Mouse (Mus musculus) adrenal gland, postnatal 14 days (tissue): ENCODE results near the gene Platr17. TPM values are rescaled to one million over a fixed set of nuclear protein-coding genes. Genes with fewer than 3 reads are reported as not detected.

ENCODE experiments used
- DNase-seq: peaks from one replicate; pipeline ENCODE4 v3.0.0; 2021; ENCODE audit warnings: mixed read lengths
- total RNA-seq: library from RNA; stranded (reverse); gene quantifications from 2 replicates; pipeline ENCODE4 v1.2.3, GENCODE M21; 2021

Gene Platr17
- total RNA-seq, 1 experiment from 2014 or later, result not detected

DNA sequence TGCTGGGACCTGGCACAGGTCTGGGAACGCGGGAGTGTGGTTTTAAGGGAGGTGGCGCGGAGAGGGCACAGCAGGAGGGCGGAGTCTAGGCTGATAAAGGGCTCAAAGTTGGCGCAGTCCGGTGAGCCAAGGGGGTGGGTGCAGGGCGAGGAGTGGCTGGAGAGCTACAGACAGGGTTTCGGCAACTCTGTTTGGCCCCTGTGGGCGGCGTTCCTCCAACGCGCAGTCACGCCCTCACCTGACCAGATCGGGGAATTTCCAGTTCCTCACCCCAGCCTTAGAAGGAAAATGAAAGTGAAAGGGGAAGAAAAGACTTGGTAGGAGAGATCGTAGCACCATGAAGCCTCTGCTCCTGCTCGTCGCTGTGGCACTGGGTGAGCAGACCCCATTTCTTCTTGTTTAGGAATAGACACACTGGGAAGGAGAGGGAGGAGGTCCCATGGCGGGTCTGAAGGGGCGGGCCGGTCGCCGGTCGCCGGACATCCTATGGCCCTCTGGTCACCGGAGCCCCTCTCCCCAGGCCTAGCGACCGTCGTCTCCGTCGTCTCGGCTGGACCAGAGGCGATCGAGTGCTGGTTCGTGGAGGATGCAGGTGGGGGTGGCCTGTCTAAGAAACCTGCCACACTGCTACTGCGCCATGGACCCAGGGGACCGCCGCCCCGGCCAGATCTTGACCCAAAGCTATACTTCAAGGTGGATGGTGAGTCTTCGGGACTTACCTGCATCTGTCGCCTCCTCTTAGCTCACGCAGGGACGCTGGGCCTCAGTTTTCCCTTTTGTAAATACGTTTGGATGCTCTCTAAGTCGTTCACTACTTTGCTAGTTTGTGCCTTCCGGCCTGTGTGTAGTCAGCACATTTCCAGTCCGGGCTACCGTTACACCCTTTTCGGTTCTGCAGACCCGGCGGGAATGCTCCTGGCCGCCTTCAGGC lies 14.7 kb downstream of the Platr17 start:
- DNase-seq, result peak; percentile 93

- DNase-seq, result peak; percentile 90
Observed at GRCm38 (mm10) chr17:33920282-33921097, 15.6 kb downstream of the Platr17 start.

- no peak for DNase-seq
Observed at GRCm38 (mm10) chr17:33921361-33921760, 16.4 kb downstream of the Platr17 start.

DNA sequence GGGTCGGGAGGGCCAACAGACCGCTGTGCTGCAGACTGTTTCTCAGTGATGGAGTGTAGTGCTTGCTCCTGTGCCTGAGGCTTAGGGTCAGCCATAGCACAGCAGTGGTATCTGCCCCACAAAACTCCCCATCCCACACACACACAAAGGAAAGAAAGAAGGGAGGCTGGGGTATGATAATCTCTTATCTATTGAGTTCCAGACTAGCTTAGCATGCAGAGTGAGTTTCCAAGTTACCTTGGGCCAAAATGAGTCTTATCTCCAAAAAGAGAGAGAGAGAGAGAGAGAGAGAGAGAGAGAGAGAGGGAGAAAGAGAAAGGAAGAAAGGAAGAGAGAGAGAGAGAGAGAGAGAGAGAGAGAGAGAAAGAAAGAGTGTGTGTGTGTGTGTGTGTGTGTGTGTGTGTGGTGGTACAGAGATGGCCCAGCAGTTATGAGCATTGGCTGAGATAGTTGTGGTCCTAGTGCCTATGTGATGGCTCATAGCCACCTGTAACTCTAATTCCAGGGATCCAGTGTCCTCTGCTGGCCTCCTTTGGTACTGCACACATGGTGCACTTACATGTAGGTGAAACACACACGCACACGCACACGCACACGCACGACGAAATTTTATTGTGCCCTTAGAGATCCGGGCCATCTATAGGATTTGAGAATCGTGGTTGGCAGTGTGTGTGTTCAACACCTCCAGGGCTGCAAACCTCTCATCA lies 19.8 kb downstream of the Platr17 start:
- peak; percentile 70 for DNase-seq

DNA sequence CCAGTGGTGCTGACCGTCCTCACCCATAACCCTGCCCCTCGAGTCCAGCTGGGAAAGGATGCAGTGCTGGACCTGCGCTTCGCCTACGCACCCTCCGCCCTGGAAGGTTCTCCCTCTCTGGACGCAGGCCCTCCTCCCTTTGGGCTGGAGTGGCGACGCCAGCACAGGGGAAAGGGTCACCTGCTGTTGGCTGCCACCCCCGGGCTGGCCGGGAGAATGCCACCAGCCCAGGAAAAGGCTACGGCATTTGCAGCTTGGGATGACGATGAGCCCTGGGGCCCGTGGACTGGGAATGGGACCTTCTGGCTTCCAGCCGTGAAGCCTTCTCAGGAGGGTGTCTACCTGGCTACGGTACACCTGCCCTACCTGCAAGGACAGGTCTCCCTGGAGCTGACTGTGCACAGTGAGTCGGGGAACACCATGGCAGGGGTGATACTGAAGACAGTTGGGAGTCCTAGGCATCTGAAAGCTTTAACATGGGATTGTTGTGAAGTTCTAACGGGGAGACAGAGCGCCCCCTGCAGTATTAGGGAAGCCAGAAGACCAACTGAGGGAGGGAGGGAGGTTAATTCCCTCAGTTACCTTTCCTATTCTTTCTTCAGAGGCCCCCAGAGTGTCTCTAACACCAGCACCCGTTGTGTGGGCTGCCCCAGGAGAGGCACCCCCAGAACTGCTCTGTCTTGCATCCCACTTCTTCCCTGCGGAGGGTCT lies 20.6 kb downstream of the Platr17 start:
- no peak for DNase-seq

DNA sequence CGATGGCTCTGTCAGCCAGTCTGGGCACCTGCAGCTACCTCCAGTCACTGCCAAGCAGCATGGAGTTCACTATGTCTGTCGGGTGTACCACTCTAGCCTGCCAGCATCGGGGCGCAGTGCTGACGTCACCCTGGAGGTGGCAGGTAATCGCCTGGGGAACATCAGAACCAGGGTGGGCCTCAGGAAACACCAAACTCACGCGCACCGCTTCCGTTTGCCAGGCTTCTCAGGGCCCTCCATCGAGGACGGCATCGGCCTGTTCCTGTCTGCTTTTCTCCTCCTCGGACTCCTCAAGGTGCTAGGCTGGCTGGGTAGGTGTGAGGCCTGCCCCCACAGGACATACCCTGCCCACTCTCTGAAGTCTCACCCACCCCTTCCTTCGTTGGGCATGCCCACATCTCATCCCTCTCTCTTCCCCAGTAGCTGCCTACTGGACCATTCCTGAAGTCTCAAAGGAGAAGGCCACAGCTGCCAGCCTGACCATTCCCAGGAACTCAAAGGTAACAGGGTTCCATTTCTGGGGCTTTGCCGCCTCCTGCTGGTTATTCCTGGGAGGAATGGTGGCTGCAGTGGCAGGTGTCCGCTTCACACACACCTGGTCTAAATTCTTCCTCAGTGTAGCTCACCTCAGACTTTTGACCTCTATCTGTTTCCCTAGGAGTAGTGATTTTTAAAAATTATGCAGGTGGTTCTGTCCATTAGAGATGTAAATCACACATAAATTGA lies 21.4 kb downstream of the Platr17 start:
- DNase-seq, result no peak

GRCm38 (mm10) chr17:33928251-33928947 lies 23.5 kb downstream of the Platr17 start:
- no peak for DNase-seq

GRCm38 (mm10) chr17:33929371-33930279 lies 24.7 kb downstream of the Platr17 start, which contains the start of gene Rgl2:
Rgl2 (plus strand) TSS chr17:33929543.
- DNase-seq, result peak; percentile 97

GRCm38 (mm10) chr17:33930280-33931158 lies 25.6 kb downstream of the Platr17 start:
- peak; percentile 73 for DNase-seq

- DNase-seq, result peak; percentile 28
Observed at GRCm38 (mm10) chr17:33931159-33931866, 26.4 kb downstream of the Platr17 start.

DNA sequence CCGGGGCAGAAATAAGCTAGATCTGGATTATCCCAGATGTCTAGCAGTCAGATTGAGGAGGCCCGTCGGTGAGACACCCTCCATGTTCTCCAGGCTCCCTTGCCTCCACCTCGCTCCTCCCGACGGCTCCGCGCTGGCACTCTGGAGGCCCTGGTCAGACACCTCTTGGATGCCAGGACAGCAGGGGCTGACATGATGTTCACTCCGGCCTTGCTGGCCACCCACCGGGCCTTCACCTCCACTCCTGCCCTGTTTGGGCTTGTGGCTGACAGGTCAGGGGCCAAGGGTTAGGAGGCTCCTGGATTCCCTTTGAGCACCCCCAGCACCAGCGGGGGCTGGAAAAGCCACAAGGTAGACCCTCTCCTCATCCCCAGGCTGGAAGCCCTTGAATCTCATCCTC lies 27.0 kb downstream of the Platr17 start:
- DNase-seq, result no peak

- no peak for DNase-seq
Observed at GRCm38 (mm10) chr17:33932448-33932847, 27.5 kb downstream of the Platr17 start.

DNA sequence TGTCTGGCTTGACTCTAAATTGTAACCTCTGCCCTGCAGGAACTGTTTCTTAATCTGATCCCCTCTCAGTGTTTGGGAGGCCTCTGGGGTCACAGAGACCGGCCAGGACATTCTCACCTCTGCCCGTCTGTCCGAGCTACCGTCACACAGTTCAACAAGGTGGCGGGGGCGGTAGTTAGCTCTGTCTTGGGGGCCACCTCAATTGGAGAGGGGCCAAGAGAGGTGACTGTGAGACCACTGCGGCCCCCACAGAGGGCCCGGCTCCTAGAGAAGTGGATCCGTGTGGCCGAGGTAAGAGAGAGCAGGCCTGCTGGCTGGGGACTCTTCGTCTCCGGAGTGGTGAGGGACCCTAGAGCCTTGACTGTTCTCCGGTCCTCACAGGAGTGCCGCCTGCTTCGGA lies 28.0 kb downstream of the Platr17 start:
- no peak for DNase-seq

- no peak for DNase-seq
Observed at GRCm38 (mm10) chr17:33935422-33936055, 30.6 kb downstream of the Platr17 start.

- DNase-seq, result no peak
Observed at GRCm38 (mm10) chr17:33936993-33937392, 32.1 kb downstream of the Platr17 start.

DNA sequence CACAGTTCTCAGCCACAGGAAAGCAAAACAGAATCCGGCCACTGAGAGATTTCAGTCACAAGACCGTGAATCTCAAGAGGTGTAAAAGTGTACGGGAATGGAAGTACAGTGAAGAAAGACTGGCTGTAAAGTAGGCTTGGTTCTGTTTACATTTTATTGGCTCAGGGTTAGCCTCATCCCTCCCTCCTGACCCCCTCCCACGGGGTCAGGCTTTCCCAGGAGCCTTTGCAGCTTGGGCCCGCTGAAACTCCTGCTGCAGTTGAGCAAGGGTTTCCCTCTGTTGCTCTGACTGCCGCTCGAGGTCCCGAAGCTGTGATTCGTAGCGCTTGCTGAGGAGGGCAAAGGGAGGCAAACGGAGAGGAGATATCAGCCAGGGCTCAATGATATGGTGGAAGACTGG lies 33.8 kb downstream of the Platr17 start:
- no peak for DNase-seq

GRCm38 (mm10) chr17:33940206-33940805 lies 35.4 kb downstream of the Platr17 start, which contains the start of the genes Pfdn6 and Wdr46:
Pfdn6 (minus strand) TSS chr17:33940343.
Wdr46 (plus strand) TSS chr17:33940660.
- DNase-seq, result peak; percentile 92
